Mouse (Mus musculus) B cell, adult 2 months (primary cell): ENCODE results near the gene Ddn.

Experiments used
- DNase-seq, 2 experiments: peaks; one replicate each; pipeline ENCODE4 v3.0.0; 2022

Ddn gene

DNA sequence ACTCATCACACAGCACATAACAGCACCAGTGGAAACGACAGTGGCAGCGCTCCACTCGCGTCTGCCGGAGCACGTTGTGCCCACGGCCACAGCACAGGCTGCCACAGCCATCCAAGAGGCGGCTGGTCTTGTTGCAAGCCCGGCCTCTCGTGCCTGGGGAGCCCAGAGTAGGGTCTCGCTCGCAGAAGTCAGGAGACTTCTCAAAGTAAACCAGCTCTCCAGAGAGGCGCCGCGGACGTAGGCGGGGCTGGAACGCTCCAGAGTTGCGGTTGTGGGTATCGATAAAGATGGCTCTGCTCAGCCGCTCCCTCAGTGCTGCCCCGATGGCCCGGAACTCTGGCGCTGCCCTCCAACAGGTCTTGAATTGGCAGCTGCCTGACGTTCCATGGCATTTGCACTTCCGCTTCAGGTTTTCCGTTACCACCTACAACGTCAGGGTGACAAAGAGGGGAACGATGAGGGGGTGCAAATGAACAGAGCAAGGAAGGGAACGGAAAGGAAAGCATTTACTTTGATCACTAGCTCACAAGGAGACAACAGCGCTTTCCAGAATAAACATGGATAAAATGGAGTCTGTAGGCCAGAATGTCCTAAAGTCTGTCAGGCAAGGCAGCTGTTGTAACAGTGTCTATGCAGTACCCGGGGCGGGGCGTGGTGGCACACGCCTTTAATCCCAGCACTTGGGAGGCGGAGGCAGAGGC lies 36.6 kb downstream of the Ddn start:
- DNase-seq = peak; percentile 55 to 61

GRCm38 (mm10) chr15:98771813-98772425 lies 37.4 kb downstream of the Ddn start:
- no peak for DNase-seq

DNA sequence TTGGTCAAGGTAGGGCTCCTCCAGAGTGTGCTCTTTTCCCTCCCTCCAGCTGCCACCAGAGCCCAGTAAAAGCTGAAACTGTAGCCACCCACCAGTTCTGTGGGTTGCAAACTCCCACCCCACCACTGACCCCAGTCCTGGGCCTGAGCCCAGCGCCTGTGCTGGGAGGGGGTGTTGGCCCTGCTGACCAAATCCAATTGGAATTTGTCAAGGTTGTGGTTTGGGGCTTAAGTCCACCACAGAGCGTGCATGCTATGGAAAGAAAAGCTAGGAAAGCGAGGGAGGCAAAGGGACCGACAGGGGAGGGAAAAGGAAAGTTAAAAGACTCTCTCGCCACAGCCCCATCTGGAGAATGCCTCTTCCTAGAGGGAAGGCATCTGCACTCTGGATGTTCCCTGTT lies 41.0 kb downstream of the Ddn start:
- DNase-seq = no peak

GRCm38 (mm10) chr15:98765929-98766328 lies 43.4 kb downstream of the Ddn start:
- DNase-seq = no peak

DNA sequence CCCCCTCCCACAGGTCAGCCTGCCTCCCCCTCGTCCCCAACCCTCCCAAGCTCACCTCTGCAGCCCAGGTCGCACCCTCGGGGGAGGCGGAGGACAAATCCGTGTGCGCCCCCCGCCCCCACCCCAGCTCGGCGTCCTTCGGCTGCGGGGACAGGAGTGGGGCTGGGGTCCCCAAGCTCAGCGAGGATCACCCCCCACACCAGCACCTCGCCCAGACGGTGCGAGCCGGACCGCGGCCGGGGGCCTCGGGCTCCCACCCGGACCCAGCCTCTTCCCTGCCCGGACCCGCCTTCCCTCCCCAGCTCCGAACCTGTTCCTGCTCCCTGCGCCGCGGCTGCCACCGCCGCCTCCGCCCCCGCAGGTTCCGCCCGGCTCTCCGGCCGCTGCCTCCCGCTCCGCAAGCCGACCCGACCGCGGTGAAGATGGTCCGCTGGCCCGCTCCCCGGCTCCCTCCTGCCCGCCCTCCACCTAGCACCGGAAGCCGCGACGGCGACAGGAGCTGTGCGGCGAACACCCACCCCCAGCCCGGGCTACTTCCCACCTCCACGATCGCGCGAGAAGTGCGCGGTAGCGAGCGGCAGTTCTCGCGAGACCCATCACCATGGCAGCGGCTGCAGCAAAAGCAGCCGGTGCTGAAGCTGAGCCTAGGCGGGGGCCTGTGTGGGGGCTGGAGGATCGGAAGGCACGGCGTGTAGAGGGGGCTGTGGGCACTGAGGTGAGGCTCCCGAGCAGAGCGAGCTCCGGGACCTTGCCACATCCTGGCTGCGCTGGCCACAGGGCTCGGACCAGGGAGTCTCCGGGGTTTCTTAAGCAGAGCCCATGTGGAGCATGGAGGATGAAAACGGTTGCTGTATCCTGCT lies 46.4 kb downstream of the Ddn start, which contains the start of gene Arf3:
Gene Arf3 (minus strand): TSS at position 545 of the 860 bp plus-strand sequence.
- DNase-seq = peak; percentile 96

DNA sequence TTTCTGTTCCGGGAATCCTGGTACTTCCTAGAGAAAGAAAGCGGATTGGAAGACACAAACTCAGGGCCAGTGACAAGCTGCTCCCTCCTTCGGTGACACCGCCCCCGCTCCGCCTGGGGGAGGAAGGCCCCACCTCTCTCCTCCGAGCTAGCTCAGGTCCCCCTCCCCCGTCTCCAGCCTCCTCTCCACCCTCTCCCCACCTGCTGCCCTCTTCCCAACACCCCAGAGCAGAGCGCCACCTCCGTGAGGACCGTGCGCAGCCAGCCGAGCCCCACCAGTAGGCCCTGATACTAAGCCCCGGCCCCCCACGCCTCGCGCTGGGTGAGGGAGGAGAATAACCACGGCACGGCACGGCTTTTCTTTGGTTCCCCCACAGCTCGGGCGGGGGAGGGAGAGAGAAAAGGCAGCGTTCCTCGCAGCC lies 47.1 kb downstream of the Ddn start:
- peak; percentile 56 to 57 for DNase-seq

- no peak for DNase-seq
Measured at GRCm38 (mm10) chr15:98754125-98754524, 55.2 kb downstream of the Ddn start.
